8 mouse cellular contexts compared by ENCODE assay signal in the genomic region with DNA sequence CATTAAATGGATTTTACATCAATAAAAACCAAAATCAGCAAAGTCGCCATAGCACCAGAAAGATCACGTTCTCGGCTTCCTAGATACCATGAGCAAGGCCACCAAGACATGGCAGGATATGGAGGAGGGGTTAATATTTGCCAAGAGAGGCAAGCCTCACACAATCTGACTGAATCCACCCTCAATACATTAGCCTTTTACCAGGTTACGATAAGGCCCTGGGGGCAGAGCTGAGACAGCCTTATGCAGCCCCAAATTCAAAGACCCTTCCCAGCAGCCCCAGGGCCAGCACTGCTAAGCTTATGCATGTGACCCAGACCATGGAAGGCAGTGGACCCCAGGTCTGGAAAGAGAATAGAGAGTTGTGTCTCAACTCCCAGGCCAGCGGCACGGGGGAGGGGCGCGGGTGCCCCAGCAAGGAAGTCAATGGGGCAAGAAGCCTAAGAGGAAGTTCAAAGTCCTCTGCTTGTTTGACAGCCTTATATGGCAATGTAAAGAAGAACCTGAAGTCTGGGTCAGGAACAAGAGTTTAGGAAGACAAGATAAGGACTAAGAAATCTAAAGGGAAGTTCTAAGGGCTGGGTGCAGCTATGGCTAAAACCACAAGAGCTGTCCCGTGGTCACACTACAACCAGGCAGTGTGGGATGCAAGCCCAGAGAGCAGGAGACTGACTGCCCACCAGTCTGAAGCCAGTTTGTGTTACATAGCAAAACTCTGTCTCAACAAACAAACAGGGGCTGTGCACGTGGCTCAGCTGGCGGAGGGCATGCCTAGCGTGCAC. TPM values are rescaled to one million over a fixed set of nuclear protein-coding genes. Genes with fewer than 3 reads are reported as not detected.
DNase-seq lines count a peak whose midpoint lies in the region; ATAC-seq and TF ChIP-seq lines count a peak whose summit lies in the region.

No protein-coding gene starts in this region.

- H3K4me1 ChIP-seq in embryonic facial prominence, embryonic 10.5 days = peaks cover 76% of the 10 kb centered on the region
- H3K4me1 ChIP-seq in liver, embryonic 11.5 days (replicated peaks; ENCODE audit: control insufficient read depth, insufficient read depth, low read length) = peaks cover 40% of the 10 kb centered on the region

- H3K27ac ChIP-seq in layer of hippocampus, adult 2 months = peak overlapping the region; percentile 71; the same call in 1 of the 2 replicates
- H3K27ac ChIP-seq in embryonic facial prominence, embryonic 10.5 days (replicated peaks) = peak overlapping the region; percentile 66
- H3K27ac ChIP-seq in liver, embryonic 11.5 days (ENCODE audit: low read depth, low read length) = peak overlapping the region; percentile 71

- H3K9me3 ChIP-seq in embryonic facial prominence, embryonic 10.5 days = no peaks in the 10 kb centered on the region
- H3K9me3 ChIP-seq in liver, embryonic 11.5 days (ENCODE audit: control insufficient read depth, low read length) = no peaks in the 10 kb centered on the region

- 70% methylated on average over 12 of the region's 12 CpGs for WGBS in embryonic facial prominence, embryonic 10.5 days
- WGBS in liver, embryonic 11.5 days = 36% methylated on average over 12 of the region's 12 CpGs

- H3K4me2 ChIP-seq in liver, embryonic 11.5 days = peak overlapping the region; percentile 44

- no peak overlapping the region for H3K4me3 ChIP-seq in layer of hippocampus, adult 2 months
- no peak overlapping the region for H3K4me3 ChIP-seq in embryonic facial prominence, embryonic 10.5 days
- H3K4me3 ChIP-seq in liver, embryonic 11.5 days (ENCODE audit: low read depth, low read length) = no peak overlapping the region

- H3K36me3 ChIP-seq in embryonic facial prominence, embryonic 10.5 days (replicated peaks) = peaks cover 57% of the 10 kb centered on the region
- peaks cover 4% of the 10 kb centered on the region; the same call in 1 of the 2 replicates for H3K36me3 ChIP-seq in liver, embryonic 11.5 days (ENCODE audit: control insufficient read depth, insufficient read depth, low read length)

- no peak for TF ChIP-seq CTCF in layer of hippocampus, adult 2 months (conservative IDR thresholded peaks at IDR 0.05)

- H3K27me3 ChIP-seq in embryonic facial prominence, embryonic 10.5 days (replicated peaks; ENCODE audit: low read depth, poor library complexity, severe bottlenecking) = no peaks in the 10 kb centered on the region
- H3K27me3 ChIP-seq in liver, embryonic 11.5 days (replicated peaks; ENCODE audit: control insufficient read depth, insufficient read depth, low read length) = no peaks in the 10 kb centered on the region

- peak; percentile 41 for ATAC-seq in liver, embryonic 11.5 days (replicated peaks; ENCODE audit: low FRiP score)

- H3K9ac ChIP-seq in liver, embryonic 11.5 days (ENCODE audit: low read depth, low read length) = no peak overlapping the region

- DNase-seq in layer of hippocampus, adult 2 months (ENCODE audit: low spot score in 2 of 2) = no peak
- no peak for DNase-seq in layer of hippocampus, adult 8-10 months (ENCODE audit: low spot score in 2 of 2)
- DNase-seq in embryonic facial prominence, embryonic 10.5 days (ENCODE audit: low spot score) = peak; percentile 44
- no peak for DNase-seq in liver, embryonic 11.5 days (ENCODE audit: low spot score)
- peak; percentile 65 to 79 for DNase-seq in spleen, adult 18-20 months
- DNase-seq in retina, embryonic 14.5 days (ENCODE audit: low spot score) = no peak
- no peak for DNase-seq in adrenal gland, adult 18-20 months (ENCODE audit: low spot score in 2 of 2)
- DNase-seq in urinary bladder, postnatal 4 days (ENCODE audit: low spot score in 2 of 2) = no peak

RNA-seq across cellular contexts. Expression of a gene that starts 27.5 kb away (rescaled TPM):
- total RNA-seq in layer of hippocampus, adult 2 months (2021) = 100 to 1,000 TPM; 138 to 139 TPM
- 100 to 1,000 TPM; 119 to 176 (median 137) TPM for total RNA-seq in layer of hippocampus, adult 8-10 months (2022)
- 137 and 149 TPM in 2 replicates for polyA plus RNA-seq in embryonic facial prominence, embryonic 10.5 days (2016; fragmentation: Nextera tagmentation; extraction: Ambion mirVana)
- 132 and 155 TPM in 2 replicates for polyA plus RNA-seq in liver, embryonic 11.5 days (2014; fragmentation: Nextera tagmentation; extraction: Ambion mirVana)
- 10 to 100 TPM; 43.6 to 52.1 TPM for total RNA-seq in adrenal gland, adult 18-20 months (2021)

RNA-seq across cellular contexts. Expression of a gene that starts 34.6 kb away (rescaled TPM):
- total RNA-seq in layer of hippocampus, adult 2 months (2021) = 10 to 100 TPM; 15.2 to 15.5 TPM
- 10 to 100 TPM; 12.5 to 15.9 (median 15.5) TPM for total RNA-seq in layer of hippocampus, adult 8-10 months (2022)
- polyA plus RNA-seq in embryonic facial prominence, embryonic 10.5 days (2016; fragmentation: Nextera tagmentation; extraction: Ambion mirVana) = 12.8 and 14.5 TPM in 2 replicates
- 9.5 and 10.3 TPM in 2 replicates for polyA plus RNA-seq in liver, embryonic 11.5 days (2014; fragmentation: Nextera tagmentation; extraction: Ambion mirVana)
- 1 to 10 TPM; 8.4 to 9.7 TPM for total RNA-seq in adrenal gland, adult 18-20 months (2021)

RNA-seq across cellular contexts. Expression of a gene that starts 49.2 kb away (rescaled TPM):
- 1 to 10 TPM; 7.7 to 8.4 TPM for total RNA-seq in layer of hippocampus, adult 2 months (2021)
- 1 to 10 TPM; 7.0 to 9.4 (median 7.3) TPM for total RNA-seq in layer of hippocampus, adult 8-10 months (2022)
- polyA plus RNA-seq in embryonic facial prominence, embryonic 10.5 days (2016; fragmentation: Nextera tagmentation; extraction: Ambion mirVana) = 10.4 and 11.3 TPM in 2 replicates
- 9.1 TPM in 2 replicates for polyA plus RNA-seq in liver, embryonic 11.5 days (2014; fragmentation: Nextera tagmentation; extraction: Ambion mirVana)
- 1 to 10 TPM; 4.9 to 5.8 TPM for total RNA-seq in adrenal gland, adult 18-20 months (2021)

Comparison
In these comparisons a context has a peak if more than half of its experiments do, and no peak if none do; other contexts are left out.
1. DNase-seq: peak in embryonic facial prominence, embryonic 10.5 days (single experiment) and spleen, adult 18-20 months (2 of 2); none in layer of hippocampus, adult 2 months (0 of 2), layer of hippocampus, adult 8-10 months (0 of 2), liver, embryonic 11.5 days (single experiment), retina, embryonic 14.5 days (single experiment), adrenal gland, adult 18-20 months (0 of 2) and urinary bladder, postnatal 4 days (0 of 2).
2. Peak in every context shown above with its lines, with median percentiles within 50 percentile points of each other: H3K27ac ChIP-seq.